Mouse (Mus musculus): ENCODE data around the gene Nr2c1.

DNA sequence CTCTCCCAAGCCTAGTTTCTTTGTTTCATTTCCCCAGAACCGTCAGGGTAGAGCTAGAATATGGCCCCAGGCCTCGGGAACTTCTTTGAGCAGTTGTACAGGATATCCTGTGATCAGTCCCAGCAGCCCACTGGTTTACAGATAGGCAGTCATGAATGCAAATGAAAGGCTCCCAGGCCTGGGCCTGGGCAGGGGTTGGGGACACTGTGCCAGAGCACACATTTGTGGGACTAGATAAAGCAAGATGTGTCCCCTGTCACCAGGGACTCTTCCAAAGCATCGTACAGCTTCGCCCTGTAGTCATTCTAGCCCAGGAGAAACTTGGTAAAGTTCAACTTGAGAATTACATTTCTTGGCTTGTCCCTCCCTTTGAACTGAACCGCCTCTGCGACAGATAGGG, 11.1 kb downstream of the Nr2c1 start:
- TF ChIP-seq CTCF (IDR thresholded peaks at IDR 0.05; ENCODE audit: extremely low read depth, insufficient read length, insufficient replicate concordance, low read depth, low read length): no peak
- no peak for TF ChIP-seq POLR2A (IDR thresholded peaks at IDR 0.05; ENCODE audit: low read depth, low read length)
